Comparison of ENCODE assay signal across 13 mouse cellular contexts in the genomic region with DNA sequence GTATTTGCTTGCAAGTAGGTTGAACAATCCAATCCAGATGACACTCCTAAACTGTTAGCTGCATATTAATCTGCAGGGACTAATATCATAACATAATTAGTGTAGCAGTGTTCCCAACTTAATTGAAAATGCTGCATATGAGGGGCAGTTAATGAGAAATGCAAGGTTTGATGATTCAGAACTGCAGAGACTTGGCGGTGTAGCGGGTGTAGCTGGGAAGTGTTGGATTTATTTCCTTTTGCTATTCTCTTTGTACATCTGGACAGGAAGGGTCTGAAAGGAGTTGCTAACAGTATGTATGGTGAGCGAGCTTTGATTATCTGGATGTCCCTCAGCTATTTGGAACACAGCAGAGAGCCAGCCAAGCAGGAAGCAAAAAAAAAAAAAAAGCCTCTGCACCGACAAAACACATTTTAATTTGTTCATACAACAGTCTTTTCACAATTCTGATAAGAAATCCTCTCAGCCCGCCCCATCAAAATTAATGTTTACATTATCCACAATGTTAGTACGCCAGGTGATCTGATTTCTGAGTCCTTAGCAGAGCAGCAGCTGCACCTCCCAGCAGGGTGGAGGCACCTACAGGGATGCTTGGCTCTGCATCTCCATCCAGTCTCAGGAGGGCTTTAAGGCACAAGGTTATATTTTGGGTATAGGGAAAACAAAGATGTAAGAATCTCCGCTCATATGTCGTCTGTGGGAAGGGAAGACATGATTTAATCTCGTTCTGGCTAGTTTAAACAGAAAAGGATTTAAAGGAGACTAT.
DNase-seq lines count a peak whose midpoint lies in the region; ATAC-seq and TF ChIP-seq lines count a peak whose summit lies in the region.
"Had no signal": no experiment of that assay in that cellular context is flagged by ENCODE, and none has a peak within 500 bp of the region (broad histone marks: within the 10 kb centered on the region; RNA-seq: fewer than 3 reads in every experiment).

No protein-coding gene starts in this region.

- H3K4me1 ChIP-seq in heart, embryonic 15.5 days (replicated peaks) = peaks cover 7% of the 10 kb centered on the region; the same call in 1 of the 2 replicates
- no peaks in the 10 kb centered on the region; the same call in 1 of the 2 replicates for H3K4me1 ChIP-seq in heart, embryonic 10.5 days
- H3K4me1 ChIP-seq in midbrain, embryonic 13.5 days (replicated peaks) = peaks cover 15% of the 10 kb centered on the region
- no peaks in the 10 kb centered on the region; the same call in 1 of the 2 replicates for H3K4me1 ChIP-seq in midbrain, embryonic 11.5 days (ENCODE audit: control insufficient read depth, insufficient read depth, low read length)
- peaks cover 54% of the 10 kb centered on the region for H3K4me1 ChIP-seq in neural tube, embryonic 13.5 days (replicated peaks)
- no peaks in the 10 kb centered on the region; the same call in 1 of the 2 replicates for H3K4me1 ChIP-seq in lung, adult 2 months (ENCODE audit: control insufficient read depth, insufficient read depth, low read length)

- no peak for ATAC-seq in heart, embryonic 15.5 days (replicated peaks; ENCODE audit: insufficient number of reproducible peaks, insufficient read depth, low FRiP score, low read depth)
- no peak for ATAC-seq in midbrain, embryonic 13.5 days
- no peak for ATAC-seq in midbrain, embryonic 11.5 days (ENCODE audit: low FRiP score)
- peak; percentile 69 for ATAC-seq in neural tube, embryonic 13.5 days (ENCODE audit: low read depth)

- no peak for TF ChIP-seq POLR2A in lung, adult 2 months (IDR thresholded peaks at IDR 0.05; ENCODE audit: borderline replicate concordance, extremely low read depth, low read depth, low read length)

- no peak overlapping the region for H3K9ac ChIP-seq in heart, embryonic 15.5 days
- H3K9ac ChIP-seq in midbrain, embryonic 13.5 days (replicated peaks) = no peak overlapping the region
- H3K9ac ChIP-seq in midbrain, embryonic 11.5 days (ENCODE audit: low read length) = no peak overlapping the region
- H3K9ac ChIP-seq in neural tube, embryonic 13.5 days = peak overlapping the region; percentile 48
- H3K9ac ChIP-seq: limb, embryonic 13.5 days; stomach, embryonic 15.5 days had no signal

- 53% methylated on average over 9 of the region's 9 CpGs for WGBS in heart, embryonic 15.5 days
- 70% methylated on average over 9 of the region's 9 CpGs for WGBS in heart, embryonic 10.5 days
- WGBS in midbrain, embryonic 13.5 days = 66% methylated on average over 9 of the region's 9 CpGs
- WGBS in midbrain, embryonic 11.5 days = 77% methylated on average over 9 of the region's 9 CpGs
- WGBS in neural tube, embryonic 13.5 days = 48% methylated on average over 9 of the region's 9 CpGs
- 43% methylated on average over 9 of the region's 9 CpGs for WGBS in lung, adult 2 months

- DNase-seq in heart, embryonic 10.5 days (ENCODE audit: low spot score) = no peak
- no peak for DNase-seq in midbrain, embryonic 11.5 days (ENCODE audit: low spot score, missing footprints)
- peak; percentile 56 to 76 for DNase-seq in cerebellum, postnatal 10 days
- DNase-seq in lung, adult 2 months = no peak
- DNase-seq: adrenal gland, postnatal 25 days; kidney, adult 18-20 months; layer of hippocampus, adult 9-11 months; lung, postnatal 10 days had no signal

- H3K4me2 ChIP-seq in heart, embryonic 15.5 days = no peak overlapping the region
- H3K4me2 ChIP-seq in midbrain, embryonic 13.5 days (replicated peaks) = no peak overlapping the region
- H3K4me2 ChIP-seq in midbrain, embryonic 11.5 days = no peak overlapping the region
- H3K4me2 ChIP-seq in neural tube, embryonic 13.5 days = no peak overlapping the region
- H3K4me2 ChIP-seq: limb, embryonic 13.5 days; stomach, embryonic 15.5 days had no signal

- H3K9me3 ChIP-seq in heart, embryonic 15.5 days (replicated peaks) = no peaks in the 10 kb centered on the region
- H3K9me3 ChIP-seq in heart, embryonic 10.5 days = no peaks in the 10 kb centered on the region
- H3K9me3 ChIP-seq in midbrain, embryonic 13.5 days = no peaks in the 10 kb centered on the region
- H3K9me3 ChIP-seq in midbrain, embryonic 11.5 days (ENCODE audit: control insufficient read depth, low read length) = no peaks in the 10 kb centered on the region
- H3K9me3 ChIP-seq in neural tube, embryonic 13.5 days = no peaks in the 10 kb centered on the region
- H3K9me3 ChIP-seq: limb, embryonic 13.5 days; stomach, embryonic 15.5 days had no signal

- H3K27me3 ChIP-seq in heart, embryonic 15.5 days = peaks cover 19% of the 10 kb centered on the region; the same call in 1 of the 2 replicates
- peaks cover 70% of the 10 kb centered on the region for H3K27me3 ChIP-seq in heart, embryonic 10.5 days (ENCODE audit: insufficient read depth, poor library complexity, severe bottlenecking)
- H3K27me3 ChIP-seq in midbrain, embryonic 13.5 days = no peaks in the 10 kb centered on the region
- no peaks in the 10 kb centered on the region for H3K27me3 ChIP-seq in midbrain, embryonic 11.5 days (ENCODE audit: control insufficient read depth, insufficient read depth, low read length)
- H3K27me3 ChIP-seq in neural tube, embryonic 13.5 days = no peaks in the 10 kb centered on the region
- H3K27me3 ChIP-seq: limb, embryonic 13.5 days; stomach, embryonic 15.5 days had no signal

- no peak overlapping the region for H3K4me3 ChIP-seq in heart, embryonic 15.5 days
- no peak overlapping the region for H3K4me3 ChIP-seq in heart, embryonic 10.5 days
- no peak overlapping the region for H3K4me3 ChIP-seq in midbrain, embryonic 13.5 days (replicated peaks)
- no peak overlapping the region for H3K4me3 ChIP-seq in midbrain, embryonic 11.5 days (ENCODE audit: low read depth, low read length)
- H3K4me3 ChIP-seq in neural tube, embryonic 13.5 days = no peak overlapping the region
- no peak overlapping the region for H3K4me3 ChIP-seq in lung, adult 2 months (replicated peaks; ENCODE audit: extremely low read depth, low read depth, low read length)
- H3K4me3 ChIP-seq: limb, embryonic 13.5 days; stomach, embryonic 15.5 days had no signal

- no peaks in the 10 kb centered on the region for H3K36me3 ChIP-seq in heart, embryonic 15.5 days
- H3K36me3 ChIP-seq in heart, embryonic 10.5 days = no peaks in the 10 kb centered on the region
- H3K36me3 ChIP-seq in midbrain, embryonic 13.5 days = no peaks in the 10 kb centered on the region
- no peaks in the 10 kb centered on the region for H3K36me3 ChIP-seq in midbrain, embryonic 11.5 days (ENCODE audit: control insufficient read depth, insufficient read depth, low read length)
- H3K36me3 ChIP-seq in neural tube, embryonic 13.5 days = no peaks in the 10 kb centered on the region
- H3K36me3 ChIP-seq: limb, embryonic 13.5 days; stomach, embryonic 15.5 days had no signal

- TF ChIP-seq CTCF in lung, adult 2 months (IDR thresholded peaks at IDR 0.05; ENCODE audit: insufficient read depth, low read length) = no peak

- peak overlapping the region; percentile 10; the same call in 1 of the 2 replicates for H3K27ac ChIP-seq in heart, embryonic 15.5 days
- no peak overlapping the region for H3K27ac ChIP-seq in heart, embryonic 10.5 days
- H3K27ac ChIP-seq in midbrain, embryonic 13.5 days = peak overlapping the region; percentile 47
- H3K27ac ChIP-seq in midbrain, embryonic 11.5 days (ENCODE audit: low read depth, low read length) = no peak overlapping the region
- peak overlapping the region; percentile 85 for H3K27ac ChIP-seq in neural tube, embryonic 13.5 days (replicated peaks)
- H3K27ac ChIP-seq: limb, embryonic 13.5 days; stomach, embryonic 15.5 days had no signal

Comparison
In these comparisons a context has a peak if more than half of its experiments do, and no peak if none do; other contexts are left out.
1. H3K27ac ChIP-seq: peak in heart, embryonic 15.5 days (single experiment), midbrain, embryonic 13.5 days (single experiment) and neural tube, embryonic 13.5 days (single experiment); none in heart, embryonic 10.5 days (single experiment) and midbrain, embryonic 11.5 days (single experiment).
2. DNase-seq: peak in cerebellum, postnatal 10 days (2 of 2); none in heart, embryonic 10.5 days (single experiment), midbrain, embryonic 11.5 days (single experiment) and lung, adult 2 months (single experiment).